Mouse (Mus musculus) MEL (cell line): ENCODE results near the gene Papss1.

Experiments used
- BHLHE40 ChIP-seq: IDR thresholded peaks from 2 replicates; pipeline ENCODE4 v1.6.1; 2012; ENCODE audit warnings: low read depth, mild to moderate bottlenecking, inconsistent platforms, low read length, improper control_type of control experiment, borderline replicate concordance
- CTCF ChIP-seq, 3 experiments: IDR thresholded peaks in 2 of 3; conservative IDR thresholded peaks in 1 of 3; 2 replicates each; pipeline ENCODE4 v1.5.1; 2011 to 2012; ENCODE audit warnings: low read length in 3 of 3, low read depth in 2 of 3, mild to moderate bottlenecking in 2 of 3, improper control_type of control experiment in 1 of 3, inconsistent platforms in 1 of 3, mixed read lengths in 1 of 3, moderate library complexity in 1 of 3; ENCODE audit not compliant: control insufficient read depth in 1 of 3, insufficient read depth in 1 of 3, poor library complexity in 1 of 3, severe bottlenecking in 1 of 3
- E2F4 ChIP-seq: IDR thresholded peaks from 2 replicates; pipeline ENCODE4 v1.6.1; 2011; ENCODE audit warnings: low read depth, low read length, improper control_type of control experiment, borderline replicate concordance
- EP300 ChIP-seq, 2 experiments: IDR thresholded peaks; 2 replicates each; pipeline ENCODE4 v1.6.1; 2011; ENCODE audit warnings: improper control_type of control experiment in 2 of 2, low read length in 2 of 2, low read depth in 1 of 2, mild to moderate bottlenecking in 1 of 2
- ETS1 ChIP-seq: IDR thresholded peaks from 2 replicates; pipeline ENCODE4 v1.6.1; 2012; ENCODE audit warnings: low read depth, mild to moderate bottlenecking, inconsistent platforms, low read length, improper control_type of control experiment, moderate library complexity
- GATA1 ChIP-seq: IDR thresholded peaks from 2 replicates; pipeline ENCODE4 v1.6.1; 2011; ENCODE audit warnings: low read depth, low read length, improper control_type of control experiment
- KAT2A ChIP-seq: conservative IDR thresholded peaks from 2 replicates; pipeline ENCODE4 v1.6.1; 2012; ENCODE audit warnings: low read depth, low read length, improper control_type of control experiment, inconsistent platforms
- MAZ ChIP-seq: IDR thresholded peaks from 2 replicates; pipeline ENCODE4 v1.6.1; 2012; ENCODE audit warnings: low read depth, mild to moderate bottlenecking, inconsistent platforms, low read length, improper control_type of control experiment
- MEF2A ChIP-seq: IDR thresholded peaks from 2 replicates; pipeline ENCODE4 v1.6.1; 2014; ENCODE audit warnings: low read depth, mild to moderate bottlenecking, inconsistent platforms, low read length, improper control_type of control experiment; ENCODE audit not compliant: poor library complexity, insufficient replicate concordance, severe bottlenecking; ENCODE audit errors: extremely low read depth
- POLR2A ChIP-seq, 2 experiments: IDR thresholded peaks; 2 replicates each; pipeline ENCODE4 v1.6.1; 2011 to 2012; ENCODE audit warnings: low read length in 2 of 2, mild to moderate bottlenecking in 2 of 2, control low read depth in 1 of 2, improper control_type of control experiment in 1 of 2, low read depth in 1 of 2, moderate library complexity in 1 of 2; ENCODE audit not compliant: control insufficient read depth in 1 of 2, insufficient read depth in 1 of 2, poor library complexity in 1 of 2
- SIN3A ChIP-seq: IDR thresholded peaks from 2 replicates; pipeline ENCODE4 v1.6.1; 2012; ENCODE audit warnings: low read length, improper control_type of control experiment, inconsistent platforms
- TAL1 ChIP-seq: IDR thresholded peaks from 2 replicates; pipeline ENCODE4 v1.6.1; 2012; ENCODE audit warnings: mild to moderate bottlenecking, inconsistent platforms, low read length, moderate library complexity, mixed read lengths
- USF2 ChIP-seq, 2 experiments: IDR thresholded peaks; 2 replicates each; pipeline ENCODE4 v1.6.1; 2011 to 2012; ENCODE audit warnings: improper control_type of control experiment in 2 of 2, low read length in 2 of 2, borderline replicate concordance in 1 of 2, inconsistent platforms in 1 of 2, low read depth in 1 of 2, mild to moderate bottlenecking in 1 of 2; ENCODE audit not compliant: insufficient read depth in 1 of 2
- ZC3H11A ChIP-seq: IDR thresholded peaks from 2 replicates; pipeline ENCODE4 v1.6.1; 2012; ENCODE audit warnings: low read depth, mild to moderate bottlenecking, inconsistent platforms, low read length, improper control_type of control experiment

DNA sequence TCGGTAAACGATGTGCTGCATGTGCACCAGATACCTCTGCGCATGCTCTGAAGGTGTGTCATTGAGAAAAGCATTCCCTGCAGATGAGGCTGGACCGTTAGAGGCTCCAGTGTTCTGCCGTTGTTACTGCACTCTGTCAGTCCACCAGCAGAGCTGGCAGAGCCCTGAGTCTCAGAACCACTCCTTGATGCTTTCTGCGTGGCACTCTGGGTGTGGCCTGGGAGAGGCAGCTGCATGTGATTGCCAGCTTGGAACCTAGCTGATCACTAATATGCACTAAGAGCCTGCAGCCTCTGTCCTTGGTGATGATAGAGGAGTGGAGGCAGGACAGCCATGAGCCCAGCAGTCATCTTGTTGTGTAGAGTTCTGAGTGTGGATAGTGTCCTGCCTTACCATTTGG lies 43.5 kb downstream of the Papss1 start:
- TF ChIP-seq SIN3A (no peak), ETS1 (no peak), CTCF (IDR thresholded peaks at IDR 0.05 in 2 of 3, conservative IDR thresholded peaks at IDR 0.05 in 1 of 3; ENCODE audit: control insufficient read depth in 1 of 3, insufficient read depth in 1 of 3, low read depth in 2 of 3, low read length in 3 of 3, poor library complexity in 1 of 3, severe bottlenecking in 1 of 3) (no peak), KAT2A (no peak), EP300 (IDR thresholded peaks at IDR 0.05; ENCODE audit: low read depth in 1 of 2, low read length in 2 of 2) (no peak), MAZ (no peak), E2F4 (no peak), MEF2A (no peak), GATA1 (no peak), USF2 (IDR thresholded peaks at IDR 0.05; ENCODE audit: borderline replicate concordance in 1 of 2, insufficient read depth in 1 of 2, low read depth in 1 of 2, low read length in 2 of 2) (no peak), POLR2A (IDR thresholded peaks at IDR 0.05; ENCODE audit: control insufficient read depth in 1 of 2, insufficient read depth in 1 of 2, low read depth in 1 of 2, low read length in 2 of 2, poor library complexity in 1 of 2) (no peak), TAL1 (no peak), ZC3H11A (no peak), BHLHE40 (no peak)
